Mouse (Mus musculus): Measurements from ENCODE around the gene Gm45194.

DNA sequence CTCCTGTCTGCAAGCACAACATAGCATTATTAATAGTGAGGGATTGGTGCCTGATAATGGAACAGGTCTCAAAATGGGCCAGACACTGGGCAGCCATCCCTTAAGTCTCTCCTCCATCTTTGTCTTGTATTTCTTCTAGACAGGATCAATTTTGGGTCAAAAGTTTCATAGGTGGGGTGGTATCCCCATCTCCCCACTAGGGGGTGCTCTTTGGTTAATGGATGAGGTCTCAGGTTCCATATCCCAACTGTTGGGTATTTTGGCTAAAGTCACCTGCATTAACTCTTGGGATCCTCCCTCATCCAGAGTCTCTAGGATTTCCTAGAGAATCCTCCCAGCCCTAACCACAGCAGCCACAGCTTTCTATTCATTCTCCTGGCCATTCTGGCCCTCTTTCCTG is 26.2 kb downstream of the Gm45194 start:
- no peak for TF ChIP-seq POLR2A (IDR thresholded peaks at IDR 0.05; ENCODE audit: extremely low read depth, insufficient read depth, low read length)
- no peak for TF ChIP-seq CTCF (IDR thresholded peaks at IDR 0.05; ENCODE audit: low read depth, low read length)

Data from liver, adult 2 months (tissue).